Mouse (Mus musculus) G1E (cell line): Measurements from ENCODE around the gene Rcan1.

Experiments
- CTCF ChIP-seq: IDR thresholded peaks from 2 replicates; pipeline ENCODE4 v1.5.1; 2012; ENCODE audit warnings: low read depth, low read length, inconsistent platforms, mixed read lengths
- GATA1 ChIP-seq: IDR thresholded peaks from 2 replicates; pipeline ENCODE4 v1.6.1; 2012; ENCODE audit warnings: borderline replicate concordance, low read length, inconsistent platforms, mixed read lengths
- POLR2AphosphoS5 ChIP-seq: IDR thresholded peaks from 2 replicates; pipeline ENCODE4 v1.6.1; 2012; ENCODE audit warnings: low read depth, low read length, inconsistent platforms; ENCODE audit not compliant: insufficient replicate concordance

- TF ChIP-seq CTCF (no peak), POLR2AphosphoS5 (no peak), GATA1 (no peak)
Measured at GRCm38 (mm10) chr16:92503105-92503504, 32.4 kb upstream of the Rcan1 start.
